Mouse (Mus musculus): ENCODE measurements at regions not wholly inside any gene's neighbourhood (a gene's known extent, or its start where the extent isn't known, plus 50 kb on each side); places are given as distances from the start of the nearest gene placed in this dataset.

DNA sequence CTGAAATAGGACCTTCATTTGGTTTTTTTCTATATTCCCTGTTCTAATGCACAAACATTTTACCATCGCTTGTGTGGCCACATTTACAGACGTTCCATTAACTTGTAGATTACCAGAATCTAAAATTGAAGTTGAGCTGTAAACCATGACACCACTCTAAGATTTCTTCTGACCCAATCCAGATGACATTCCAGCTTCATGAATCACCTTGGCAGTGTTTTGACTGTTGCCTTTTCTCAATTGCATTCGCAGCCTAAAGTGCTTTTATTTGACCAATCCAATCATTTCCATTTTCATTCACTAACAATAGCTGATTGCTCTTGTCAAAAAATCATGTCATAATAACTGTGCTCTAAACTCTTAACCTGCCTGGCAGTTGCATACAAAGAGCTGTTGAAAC lies 144.8 kb downstream of the Mdfic start:
- DNase-seq (ENCODE audit: low spot score) (no peak), ATAC-seq (ENCODE audit: insufficient read depth, low FRiP score, low TSS enrichment) (no peak)
- Histone ChIP-seq H3K4me3 (ENCODE audit: low read depth, low read length) (no peak overlapping the region), H3K36me3 (ENCODE audit: control insufficient read depth, insufficient read depth, low read length) (no peaks in the 10 kb centered on the region), H3K27me3 (ENCODE audit: control insufficient read depth, insufficient read depth, low read length) (no peaks in the 10 kb centered on the region), H3K9me3 (ENCODE audit: control insufficient read depth, low read length) (no peaks in the 10 kb centered on the region), H3K4me2 (ENCODE audit: low read depth) (no peak overlapping the region), H3K4me1 (ENCODE audit: control insufficient read depth, insufficient read depth, low read length) (no peaks in the 10 kb centered on the region), H3K9ac (ENCODE audit: low read length) (no peak overlapping the region), H3K27ac (ENCODE audit: low read depth, low read length) (no peak overlapping the region)
- WGBS = 88% methylated on average over 3 of the region's 3 CpGs

DNA sequence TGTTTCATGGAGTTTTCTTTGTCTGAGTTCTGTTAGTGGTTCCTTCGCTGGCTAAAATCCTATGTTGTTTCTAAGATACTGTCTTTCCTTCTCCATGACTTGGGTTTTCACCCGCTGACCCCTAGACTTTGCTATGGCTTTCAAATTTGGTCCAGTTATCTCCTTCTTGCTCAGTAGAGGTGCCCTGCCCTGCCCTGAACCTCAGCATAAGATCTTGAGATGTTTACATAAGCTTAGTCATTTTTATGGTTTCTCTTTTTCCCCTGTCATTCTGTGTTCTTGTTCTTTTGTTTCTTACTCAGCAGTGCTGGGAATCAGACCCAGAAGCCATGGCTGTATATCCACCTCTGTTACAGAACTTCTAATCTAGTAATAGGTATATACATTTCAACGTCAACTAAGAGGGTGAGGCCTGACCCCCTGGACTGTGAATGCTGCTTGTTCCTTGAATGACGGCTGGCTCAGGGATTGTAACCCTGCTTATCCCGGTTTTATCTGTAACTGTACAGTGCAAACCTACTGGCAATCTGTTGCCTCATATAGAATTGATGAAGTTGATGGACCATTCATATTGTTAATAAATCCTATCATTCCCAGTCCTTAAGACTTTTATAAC lies 161.9 kb downstream of the Mdfic start:
- no peak overlapping the region for H3K4me2 ChIP-seq (ENCODE audit: low read depth)
- H3K9ac ChIP-seq (ENCODE audit: low read length) = no peak overlapping the region
- H3K27ac ChIP-seq (ENCODE audit: low read depth, low read length) = no peak overlapping the region
- ATAC-seq (ENCODE audit: insufficient read depth, low FRiP score, low TSS enrichment) (no peak), DNase-seq (ENCODE audit: low spot score) (no peak)
- no peak overlapping the region for H3K4me3 ChIP-seq (ENCODE audit: low read depth, low read length)
- H3K27me3 ChIP-seq (ENCODE audit: control insufficient read depth, insufficient read depth, low read length) = no peaks in the 10 kb centered on the region
- no peaks in the 10 kb centered on the region for H3K9me3 ChIP-seq (ENCODE audit: control insufficient read depth, low read length)
- 92% methylated on average over 5 of the region's 5 CpGs for WGBS
- no peaks in the 10 kb centered on the region for H3K36me3 ChIP-seq (ENCODE audit: control insufficient read depth, insufficient read depth, low read length)
- H3K4me1 ChIP-seq (ENCODE audit: control insufficient read depth, insufficient read depth, low read length) = no peaks in the 10 kb centered on the region

DNA sequence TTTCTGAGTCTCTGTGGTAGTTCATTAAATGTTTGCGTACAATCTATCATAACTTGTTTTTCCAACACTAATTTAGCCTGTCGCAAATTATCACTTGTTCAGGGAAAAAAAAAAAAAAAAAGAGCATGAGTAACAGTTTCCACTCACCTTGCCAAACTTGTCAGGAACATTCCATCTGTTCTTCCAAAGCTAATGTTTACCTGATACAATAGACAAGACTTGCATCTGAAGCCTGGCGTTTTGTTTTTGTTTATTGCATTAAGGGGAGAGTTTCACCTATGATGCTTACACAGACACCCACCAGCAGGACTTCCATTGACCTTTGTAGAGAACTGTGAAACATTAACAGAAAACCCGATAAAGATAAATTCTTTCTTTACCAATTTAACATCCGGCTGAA lies 172.6 kb downstream of the Mdfic start:
- no peaks in the 10 kb centered on the region for H3K4me1 ChIP-seq (ENCODE audit: control insufficient read depth, insufficient read depth, low read length)
- 92% methylated on average over 5 of the region's 5 CpGs for WGBS
- no peak for DNase-seq (ENCODE audit: low spot score)
- no peak overlapping the region for H3K9ac ChIP-seq (ENCODE audit: low read length)
- no peak overlapping the region for H3K4me2 ChIP-seq (ENCODE audit: low read depth)
- ATAC-seq (ENCODE audit: insufficient read depth, low FRiP score, low TSS enrichment) = no peak
- no peaks in the 10 kb centered on the region for H3K9me3 ChIP-seq (ENCODE audit: control insufficient read depth, low read length)
- H3K36me3 ChIP-seq (ENCODE audit: control insufficient read depth, insufficient read depth, low read length) = no peaks in the 10 kb centered on the region
- H3K4me3 ChIP-seq (ENCODE audit: low read depth, low read length) = no peak overlapping the region
- no peaks in the 10 kb centered on the region for H3K27me3 ChIP-seq (ENCODE audit: control insufficient read depth, insufficient read depth, low read length)
- no peak overlapping the region for H3K27ac ChIP-seq (ENCODE audit: low read depth, low read length)

DNA sequence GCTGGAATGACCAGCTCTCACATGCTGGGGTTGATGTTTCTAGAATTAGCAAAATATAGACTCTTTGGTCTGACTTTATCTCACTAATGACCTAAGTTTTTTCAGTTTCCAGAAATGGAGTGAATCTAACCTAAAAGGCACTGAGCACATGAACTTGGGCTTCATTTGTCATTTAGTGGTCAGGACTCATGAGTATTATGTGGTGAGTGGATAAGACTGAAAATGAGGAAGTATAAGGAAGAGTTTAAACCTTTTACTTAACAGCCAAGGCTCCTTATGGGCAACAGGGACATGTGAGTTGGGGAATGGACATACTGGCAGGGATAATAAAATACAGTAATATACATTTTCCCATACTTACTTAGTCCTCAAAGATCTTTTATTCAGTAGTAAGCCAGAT lies 180.0 kb downstream of the Mdfic start:
- Histone ChIP-seq H3K9me3 (ENCODE audit: control insufficient read depth, low read length) (no peaks in the 10 kb centered on the region), H3K4me1 (ENCODE audit: control insufficient read depth, insufficient read depth, low read length) (no peaks in the 10 kb centered on the region), H3K4me2 (ENCODE audit: low read depth) (no peak overlapping the region), H3K27me3 (ENCODE audit: control insufficient read depth, insufficient read depth, low read length) (no peaks in the 10 kb centered on the region), H3K36me3 (ENCODE audit: control insufficient read depth, insufficient read depth, low read length) (no peaks in the 10 kb centered on the region), H3K9ac (ENCODE audit: low read length) (no peak overlapping the region), H3K4me3 (ENCODE audit: low read depth, low read length) (no peak overlapping the region), H3K27ac (ENCODE audit: low read depth, low read length) (no peak overlapping the region)
- no peak for DNase-seq (ENCODE audit: low spot score)
- no peak for ATAC-seq (ENCODE audit: insufficient read depth, low FRiP score, low TSS enrichment)

DNA sequence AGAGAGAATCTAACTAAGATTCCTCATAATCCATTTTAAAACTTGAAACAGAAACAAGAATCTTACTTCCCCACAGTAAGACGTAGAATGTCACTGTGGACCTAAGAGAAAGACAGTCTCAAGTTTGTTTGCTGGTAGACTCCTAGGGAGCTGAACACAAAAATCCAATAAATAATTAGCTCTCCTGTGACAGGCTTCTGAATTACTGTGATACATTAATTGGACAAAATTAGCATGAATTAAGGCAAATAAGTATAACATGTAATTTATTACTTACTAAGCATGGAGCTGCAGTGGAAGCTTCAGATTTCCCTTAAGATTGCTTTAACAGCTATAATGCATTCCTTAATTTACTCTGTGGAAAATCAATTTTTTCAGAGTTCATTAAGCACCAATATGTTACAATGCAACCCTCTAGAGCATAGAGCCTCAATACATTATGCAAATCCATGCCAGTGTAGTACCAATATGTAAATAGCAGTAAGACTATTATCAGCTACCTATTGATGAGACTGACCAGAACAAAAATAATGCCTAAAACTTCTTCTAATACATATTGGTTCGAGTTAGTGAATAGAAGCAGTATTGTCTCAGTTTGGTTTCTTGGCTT lies 182.3 kb downstream of the Mdfic start:
- H3K4me2 ChIP-seq (ENCODE audit: low read depth) = no peak overlapping the region
- peak; percentile 82; the same call in 1 of the 2 replicates for ATAC-seq (ENCODE audit: insufficient read depth, low FRiP score, low TSS enrichment)
- no peak overlapping the region for H3K4me3 ChIP-seq (ENCODE audit: low read depth, low read length)
- no peak overlapping the region for H3K27ac ChIP-seq (ENCODE audit: low read depth, low read length)
- H3K27me3 ChIP-seq (ENCODE audit: control insufficient read depth, insufficient read depth, low read length) = no peaks in the 10 kb centered on the region
- H3K9ac ChIP-seq (ENCODE audit: low read length) = no peak overlapping the region
- H3K36me3 ChIP-seq (ENCODE audit: control insufficient read depth, insufficient read depth, low read length) = no peaks in the 10 kb centered on the region
- H3K9me3 ChIP-seq (ENCODE audit: control insufficient read depth, low read length) = no peaks in the 10 kb centered on the region
- 45% methylated on average over 2 of the region's 2 CpGs for WGBS
- H3K4me1 ChIP-seq (ENCODE audit: control insufficient read depth, insufficient read depth, low read length) = no peaks in the 10 kb centered on the region
- no peak for DNase-seq (ENCODE audit: low spot score)

DNA sequence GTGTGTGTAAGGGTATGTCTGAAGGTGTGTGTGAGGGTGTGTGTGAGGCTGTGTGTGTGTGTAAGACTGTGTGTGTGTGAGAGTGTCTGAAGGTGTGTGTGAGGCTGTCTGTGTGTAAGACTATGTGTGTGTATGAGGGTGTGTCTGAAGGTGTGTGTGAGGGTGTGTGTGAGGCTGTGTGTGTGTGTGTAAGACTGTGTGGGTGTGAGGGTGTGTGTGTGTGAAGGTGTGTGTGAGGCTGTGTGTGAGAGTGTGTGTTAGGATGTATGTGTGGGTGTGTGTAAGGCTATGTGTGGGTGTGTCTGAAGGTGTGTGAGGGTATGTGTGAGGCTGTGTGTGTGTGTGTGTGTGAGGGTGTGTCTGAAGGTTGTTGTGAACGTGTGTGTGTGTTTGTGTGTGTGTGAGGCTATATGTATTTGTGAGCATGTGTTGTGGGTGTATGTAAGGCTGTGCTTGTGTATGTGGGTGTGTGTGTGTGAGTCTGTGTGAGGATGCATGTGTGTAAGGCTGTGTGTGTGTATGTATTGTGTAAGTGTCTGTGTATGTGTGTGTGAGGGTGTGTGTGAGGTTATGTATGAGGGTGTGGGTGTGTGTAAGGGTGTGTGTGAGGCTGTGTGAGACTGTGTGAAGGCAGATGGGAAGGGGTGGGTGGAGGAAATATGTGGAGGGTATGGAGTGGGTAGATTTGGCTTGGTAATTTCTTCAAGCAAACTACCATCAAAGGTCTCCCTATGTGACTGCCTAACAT lies 190.1 kb downstream of the Mdfic start:
- ATAC-seq (ENCODE audit: insufficient read depth, low FRiP score, low TSS enrichment) (no peak; the same call in 1 of the 2 replicates), DNase-seq (ENCODE audit: low spot score) (no peak)
- Histone ChIP-seq H3K4me2 (ENCODE audit: low read depth) (no peak overlapping the region), H3K27me3 (ENCODE audit: control insufficient read depth, insufficient read depth, low read length) (no peaks in the 10 kb centered on the region), H3K9ac (ENCODE audit: low read length) (no peak overlapping the region), H3K27ac (ENCODE audit: low read depth, low read length) (no peak overlapping the region), H3K9me3 (ENCODE audit: control insufficient read depth, low read length) (no peaks in the 10 kb centered on the region), H3K4me3 (ENCODE audit: low read depth, low read length) (no peak overlapping the region), H3K36me3 (ENCODE audit: control insufficient read depth, insufficient read depth, low read length) (no peaks in the 10 kb centered on the region), H3K4me1 (ENCODE audit: control insufficient read depth, insufficient read depth, low read length) (no peaks in the 10 kb centered on the region)
- WGBS = 72% methylated on average over 1 of the region's 1 CpGs

DNA sequence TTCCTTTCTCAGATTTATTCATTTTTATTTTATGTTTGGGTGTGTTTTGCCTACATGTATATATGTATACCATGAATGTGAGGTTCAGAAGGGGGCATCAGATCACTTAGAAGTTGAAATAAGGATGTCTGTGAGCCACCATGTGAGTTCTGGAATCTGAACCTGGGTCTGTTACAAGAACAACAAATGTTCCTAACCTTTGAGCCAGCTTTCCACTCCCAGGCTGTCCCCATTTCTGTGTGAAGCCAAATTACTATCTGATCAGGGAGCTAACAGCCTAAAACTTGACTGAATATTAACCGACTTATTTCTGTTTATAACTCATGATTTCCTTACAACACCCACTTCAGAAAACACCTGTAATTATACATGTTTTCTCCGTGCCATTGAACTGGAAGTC lies 209.2 kb downstream of the Mdfic start:
- Histone ChIP-seq H3K4me2 (ENCODE audit: low read depth) (no peak overlapping the region), H3K9ac (ENCODE audit: low read length) (no peak overlapping the region), H3K36me3 (ENCODE audit: control insufficient read depth, insufficient read depth, low read length) (no peaks in the 10 kb centered on the region), H3K4me1 (ENCODE audit: control insufficient read depth, insufficient read depth, low read length) (no peaks in the 10 kb centered on the region), H3K4me3 (ENCODE audit: low read depth, low read length) (no peak overlapping the region), H3K27me3 (ENCODE audit: control insufficient read depth, insufficient read depth, low read length) (no peaks in the 10 kb centered on the region), H3K9me3 (ENCODE audit: control insufficient read depth, low read length) (no peaks in the 10 kb centered on the region), H3K27ac (ENCODE audit: low read depth, low read length) (no peak overlapping the region)
- WGBS = 90% methylated on average over 2 of the region's 2 CpGs
- ATAC-seq (ENCODE audit: insufficient read depth, low FRiP score, low TSS enrichment) = no peak
- no peak for DNase-seq (ENCODE audit: low spot score)

DNA sequence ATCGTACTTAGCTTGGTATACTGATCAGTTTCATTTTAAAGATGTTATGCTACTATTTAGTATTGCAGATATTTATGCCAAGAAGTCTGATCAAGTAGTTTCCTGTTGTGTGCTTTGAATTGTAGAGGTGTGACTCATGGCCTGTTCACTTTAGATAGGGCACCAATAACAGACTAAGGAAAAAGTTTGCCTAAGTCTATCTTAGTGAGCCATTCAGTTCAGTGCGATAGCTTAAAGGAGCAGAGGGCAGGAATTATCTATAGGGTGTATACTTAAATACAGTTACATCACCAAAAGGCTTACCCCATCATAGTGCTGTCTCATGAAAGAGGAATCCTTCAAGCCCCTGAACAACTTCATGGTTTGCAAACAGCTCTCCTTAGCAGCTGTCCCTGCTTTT lies 229.8 kb downstream of the Mdfic start:
- WGBS = 92% methylated on average over 2 of the region's 2 CpGs
- no peaks in the 10 kb centered on the region for H3K27me3 ChIP-seq (ENCODE audit: control insufficient read depth, insufficient read depth, low read length)

DNA sequence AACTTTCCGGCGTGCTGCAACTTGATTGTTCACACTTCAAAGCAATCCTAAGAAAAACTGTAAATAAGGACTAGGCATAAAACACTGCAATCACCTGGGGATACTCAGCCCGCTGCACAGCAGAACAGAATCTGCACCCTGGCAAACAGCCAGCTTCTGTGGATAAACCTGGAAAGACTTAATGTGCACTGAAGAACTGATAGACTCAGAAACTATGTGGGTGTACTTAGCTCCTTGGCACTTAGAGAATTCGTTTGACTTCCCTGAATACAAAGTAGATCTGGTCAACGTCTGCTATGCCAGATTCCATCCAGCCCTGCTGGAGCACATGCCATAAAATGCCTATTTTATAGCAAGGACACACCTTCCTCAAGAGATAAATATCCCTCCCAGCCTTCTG lies 266.9 kb downstream of the Mdfic start:
- Histone ChIP-seq H3K36me3 (ENCODE audit: control insufficient read depth, insufficient read depth, low read length) (no peaks in the 10 kb centered on the region), H3K4me1 (ENCODE audit: control insufficient read depth, insufficient read depth, low read length) (no peaks in the 10 kb centered on the region), H3K4me2 (ENCODE audit: low read depth) (no peak overlapping the region), H3K27ac (ENCODE audit: low read depth, low read length) (no peak overlapping the region), H3K9me3 (ENCODE audit: control insufficient read depth, low read length) (no peaks in the 10 kb centered on the region), H3K27me3 (ENCODE audit: control insufficient read depth, insufficient read depth, low read length) (no peaks in the 10 kb centered on the region), H3K9ac (ENCODE audit: low read length) (no peak overlapping the region), H3K4me3 (ENCODE audit: low read depth, low read length) (no peak overlapping the region)
- no peak for ATAC-seq (ENCODE audit: insufficient read depth, low FRiP score, low TSS enrichment)
- WGBS = 59% methylated on average over 5 of the region's 5 CpGs
- DNase-seq (ENCODE audit: low spot score) = peak; percentile 10

More for the DNA sequence above, 229.8 kb downstream of the Mdfic start:
- H3K4me2 ChIP-seq (ENCODE audit: low read depth) = no peak overlapping the region
- no peak overlapping the region for H3K4me3 ChIP-seq (ENCODE audit: low read depth, low read length)
- no peak overlapping the region for H3K27ac ChIP-seq (ENCODE audit: low read depth, low read length)
- ATAC-seq (ENCODE audit: insufficient read depth, low FRiP score, low TSS enrichment) = no peak
- no peaks in the 10 kb centered on the region for H3K36me3 ChIP-seq (ENCODE audit: control insufficient read depth, insufficient read depth, low read length)
- H3K9ac ChIP-seq (ENCODE audit: low read length) = no peak overlapping the region
- H3K4me1 ChIP-seq (ENCODE audit: control insufficient read depth, insufficient read depth, low read length) = no peaks in the 10 kb centered on the region
- no peak for DNase-seq (ENCODE audit: low spot score)
- no peaks in the 10 kb centered on the region for H3K9me3 ChIP-seq (ENCODE audit: control insufficient read depth, low read length)
